Mouse (Mus musculus) megakaryocyte, embryonic 14.5 days (primary cell): ENCODE data around the gene Ccne1.

ENCODE experiments used
- FLI1 ChIP-seq: IDR thresholded peaks from 2 replicates; pipeline ENCODE4 v1.6.1; 2012; ENCODE audit warnings: low read length, inconsistent platforms, mixed read lengths
- GATA1 ChIP-seq: IDR thresholded peaks from 3 replicates; pipeline ENCODE4 v1.6.1; 2012; ENCODE audit warnings: mixed read lengths, low read length, inconsistent platforms, borderline replicate concordance

- TF ChIP-seq FLI1 (no peak), GATA1 (no peak)
Measured at GRCm38 (mm10) chr7:38141747-38142545, 34.6 kb upstream of the Ccne1 start.
